Mouse (Mus musculus) CD4-positive naive resting alpha-beta T cell, adult 57 days (primary cell): ENCODE data around the gene Nr0b2. TPM values are rescaled to one million over a fixed set of nuclear protein-coding genes. Genes with fewer than 3 reads are reported as not detected.

ENCODE experiments used
- total RNA-seq: library from RNA; stranded (reverse); gene quantifications from one replicate; pipeline ENCODE4 v1.2.4, GENCODE M21; 2023

The Nr0b2 gene
- total RNA-seq = not detected

DNA sequence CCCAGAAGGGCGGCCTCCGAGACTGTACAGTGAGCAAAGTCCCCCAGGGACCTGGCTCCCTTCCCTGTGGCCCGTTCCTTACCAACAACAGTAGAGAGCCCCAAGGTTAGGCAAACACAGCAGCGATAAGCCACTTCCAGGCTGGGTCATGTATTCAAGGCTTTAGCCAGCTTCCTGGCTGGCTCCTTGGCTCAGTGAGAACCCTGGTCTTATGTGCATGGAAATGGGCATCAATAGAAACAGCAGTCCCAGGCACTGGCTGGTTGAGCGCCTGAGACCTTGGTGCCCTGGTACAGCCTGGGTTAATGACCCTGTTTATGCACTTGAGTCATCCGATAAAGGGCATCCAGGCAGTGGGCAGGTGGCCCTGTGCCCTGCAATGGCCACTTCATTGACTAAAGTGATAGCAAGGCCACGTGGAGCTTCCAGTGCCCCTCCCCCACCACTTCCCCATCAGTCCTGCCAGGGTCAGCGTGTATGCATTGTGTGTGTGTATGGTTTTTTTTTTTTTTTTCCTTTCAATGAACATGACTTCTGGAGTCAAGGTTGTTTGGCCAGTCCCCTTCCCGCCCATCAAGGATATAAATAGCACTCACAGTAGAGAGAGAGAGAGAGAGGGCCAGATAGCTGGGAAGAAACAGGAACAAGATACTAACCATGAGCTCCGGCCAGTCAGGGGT is at the start of gene Nr0b2:
TSS of gene Nr0b2 (plus strand) at position 609 of the 680 bp plus-strand sequence.

DNA sequence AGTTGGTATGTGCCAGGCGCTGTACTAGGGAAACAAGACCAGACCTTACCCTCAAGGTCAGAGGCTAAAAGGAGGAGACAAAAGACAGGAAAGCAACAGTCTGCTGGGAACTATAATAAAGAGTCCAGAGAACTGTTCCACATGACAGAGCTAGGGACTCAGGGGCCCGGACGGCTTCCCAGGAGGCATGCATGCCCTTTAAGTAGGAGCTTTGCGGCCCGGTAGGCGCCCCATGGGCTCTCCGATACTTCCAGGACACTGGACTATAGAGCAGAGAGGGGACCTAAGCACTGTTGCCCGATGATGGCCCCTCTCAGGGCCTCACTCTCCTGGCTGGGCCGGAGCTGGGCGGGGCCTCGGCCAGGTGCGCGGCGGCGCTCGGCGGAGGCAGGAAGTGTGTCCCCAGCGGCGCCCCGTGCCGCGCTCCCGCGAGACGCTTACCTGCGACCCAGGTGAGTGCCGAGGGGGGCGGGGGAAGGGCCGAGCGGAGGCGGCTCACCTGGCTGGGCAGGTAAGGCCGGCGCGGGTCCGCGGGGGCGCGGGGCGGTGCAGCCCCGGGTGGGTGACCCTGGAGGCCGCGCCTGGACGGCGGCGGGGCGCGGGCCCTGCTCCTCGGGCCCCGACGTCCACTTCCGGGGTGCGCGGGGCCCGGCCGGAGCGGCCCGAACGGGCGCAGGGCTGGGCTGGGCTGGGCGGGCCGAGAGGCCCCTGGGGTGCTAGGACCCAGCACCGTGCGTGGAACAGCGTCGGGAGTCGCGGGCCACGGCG is 34.4 kb upstream of the Nr0b2 start, which contains the start of gene Kdf1:
TSS of gene Kdf1 (plus strand) at position 363 of the 768 bp plus-strand sequence.

DNA sequence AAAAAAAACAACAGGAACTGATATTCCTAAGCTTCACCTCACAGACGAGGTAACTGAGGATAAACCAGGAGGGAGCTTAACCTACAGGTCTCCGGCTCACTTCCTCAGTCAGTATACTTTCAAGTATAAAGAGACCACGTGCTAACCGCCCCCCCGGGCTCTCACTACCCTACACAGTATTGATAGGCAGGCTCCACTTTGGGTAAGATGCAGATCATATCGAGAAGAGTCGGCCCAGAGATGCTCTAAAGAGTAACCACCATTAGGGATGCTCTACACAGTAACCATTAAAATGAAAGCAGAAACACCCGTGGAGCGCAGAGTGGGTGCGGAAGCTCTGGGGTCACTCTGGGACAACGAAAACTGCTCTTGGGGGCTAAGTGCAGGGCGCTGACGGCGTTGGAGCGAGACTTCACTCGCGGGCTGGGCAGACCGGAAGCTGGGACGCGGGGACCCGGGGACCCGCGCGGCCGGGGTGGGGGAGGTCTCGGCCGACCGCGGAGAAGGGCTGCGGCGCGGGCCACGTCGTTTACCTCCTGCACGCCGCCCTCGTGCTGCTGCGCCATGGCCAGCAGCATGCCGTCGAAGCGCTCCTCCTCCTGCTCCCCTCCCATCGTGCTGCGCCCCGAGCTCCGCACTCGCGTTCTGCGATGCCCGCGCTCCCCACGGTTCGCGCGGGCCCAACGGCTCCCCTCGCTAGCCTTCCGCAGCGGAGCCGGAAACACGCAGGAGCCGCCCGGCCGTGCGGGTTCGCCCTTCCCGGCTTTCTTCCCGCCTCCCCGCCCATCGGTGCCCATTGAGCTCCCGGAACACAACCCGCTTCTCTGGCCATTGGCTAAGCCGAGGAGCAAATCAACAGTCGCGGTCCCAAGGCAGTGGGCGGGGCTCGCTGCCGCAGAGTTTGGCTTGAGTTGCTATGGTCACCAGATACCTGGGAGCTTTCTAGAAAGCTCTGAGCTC is 7.6 kb upstream of the Nr0b2 start, which contains the start of gene Nudc:
TSS of gene Nudc (minus strand) at position 725 of the 960 bp plus-strand sequence.

DNA sequence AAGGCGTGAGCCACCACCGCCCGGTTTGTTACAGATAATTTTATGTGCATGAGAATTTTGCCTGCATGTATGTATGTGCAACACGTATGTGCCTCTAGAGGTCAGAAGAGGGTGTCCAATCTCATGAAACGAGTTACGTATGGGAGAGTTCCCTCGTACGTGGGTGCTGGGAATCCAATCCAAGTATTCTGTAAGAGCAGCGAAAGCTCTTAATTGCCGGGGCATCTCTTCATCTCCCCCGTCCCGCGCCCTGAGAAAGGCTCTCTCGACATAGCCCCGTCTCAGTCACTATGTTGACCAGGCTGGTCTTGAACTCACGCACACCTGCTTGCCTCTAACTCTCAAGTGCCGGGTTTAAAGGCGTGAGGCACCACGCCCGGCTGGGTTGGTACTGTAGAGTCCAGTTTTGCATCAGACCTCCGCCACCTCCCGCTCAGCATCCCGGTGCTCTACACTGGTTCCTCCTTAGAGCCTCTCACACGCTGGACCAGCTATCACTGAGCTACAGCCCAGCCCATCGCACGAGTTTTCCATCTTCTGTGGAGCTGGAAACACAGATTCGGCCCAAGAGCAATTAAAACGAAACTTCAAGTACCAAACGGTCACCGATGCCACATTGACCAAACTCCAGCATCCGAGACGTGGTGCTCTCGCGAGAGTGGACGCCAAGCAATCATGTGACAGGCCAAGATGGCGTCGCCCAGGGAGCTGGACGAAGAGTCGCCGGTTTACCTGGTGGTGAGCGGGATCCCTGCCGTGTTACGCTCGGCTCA is 21.1 kb downstream of the Nr0b2 start, which contains the start of gene Gpatch3:
TSS of gene Gpatch3 (plus strand) at position 676 of the 773 bp plus-strand sequence.

DNA sequence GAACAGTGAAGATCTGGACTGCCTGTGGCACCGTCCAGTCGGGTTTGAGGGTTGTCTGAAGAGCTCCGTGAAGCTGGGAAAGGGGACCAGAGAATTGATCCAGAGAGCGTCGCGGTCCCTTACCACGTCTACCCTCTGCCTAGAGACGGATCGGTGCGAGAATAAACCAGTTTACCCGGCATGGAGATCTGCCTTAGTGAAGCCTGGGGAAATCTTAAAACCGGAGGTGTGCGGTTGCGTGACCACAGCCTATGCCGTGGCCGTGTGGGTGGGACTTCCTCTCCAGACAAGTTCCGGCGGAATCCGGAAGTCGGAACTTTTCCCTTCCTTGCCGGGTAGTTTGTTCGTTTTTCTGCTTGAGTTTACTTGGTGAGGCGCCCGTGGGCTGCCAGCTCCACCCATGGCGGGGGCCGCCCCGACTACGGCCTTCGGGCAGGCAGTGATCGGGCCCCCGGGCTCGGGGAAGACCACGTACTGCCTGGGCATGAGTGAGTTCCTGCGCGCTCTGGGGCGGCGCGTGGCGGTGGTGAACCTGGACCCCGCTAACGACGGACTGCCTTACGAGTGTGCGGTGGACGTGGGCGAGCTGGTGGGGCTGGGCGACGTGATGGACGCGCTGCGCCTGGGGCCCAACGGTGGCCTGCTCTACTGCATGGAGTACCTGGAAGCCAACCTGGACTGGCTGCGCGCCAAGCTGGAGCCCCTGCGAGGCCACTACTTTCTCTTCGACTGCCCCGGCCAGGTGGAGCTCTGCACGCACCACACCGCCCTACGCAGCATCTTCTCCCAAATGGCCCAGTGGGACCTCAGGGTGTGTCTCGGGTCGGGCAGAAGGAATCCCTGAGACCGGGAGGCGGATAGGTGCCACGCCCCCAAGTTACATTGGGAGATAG is 31.1 kb downstream of the Nr0b2 start, which contains the start of gene Gpn2:
TSS of gene Gpn2 (plus strand) at position 304 of the 893 bp plus-strand sequence.

DNA sequence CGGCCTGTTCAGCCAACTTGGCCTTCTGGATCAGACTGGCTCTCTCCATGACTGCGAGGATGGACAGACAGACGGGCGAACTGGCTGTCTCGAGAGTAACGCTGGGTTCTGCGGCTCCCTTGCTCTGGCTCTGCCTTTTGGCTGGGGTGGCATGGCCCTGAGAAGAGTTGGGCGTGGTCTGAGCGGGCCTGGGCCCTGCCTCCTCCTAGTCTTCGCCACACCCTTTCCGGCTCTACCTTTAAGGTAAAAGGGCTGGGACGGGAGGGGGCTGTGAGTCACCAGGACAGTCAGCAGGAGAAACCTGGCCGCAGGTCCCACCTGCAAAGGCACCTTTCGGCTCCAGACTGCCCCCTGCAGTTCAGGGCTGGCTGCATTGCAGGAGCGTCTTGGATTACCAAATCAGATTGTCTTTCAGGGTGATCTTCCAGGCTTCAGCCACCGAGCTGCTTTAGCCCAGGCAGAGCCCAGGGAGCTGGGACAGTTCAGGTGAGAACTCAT is 48.6 kb downstream of the Nr0b2 start, which contains the start of gene Sfn:
TSS of gene Sfn (minus strand) at position 448 of the 498 bp plus-strand sequence.

Other genes with a start within 250 kb of the Nr0b2 start
- gene Wdtc1, start 199.9 kb upstream of the Nr0b2 start, total RNA-seq = 38.2 TPM
- gene Slc9a1, start 183.7 kb upstream of the Nr0b2 start, total RNA-seq = 54.1 TPM
- gene Tent5b, start 73.2 kb upstream of the Nr0b2 start, total RNA-seq = not detected
- gene Trnp1, start 54.8 kb upstream of the Nr0b2 start, total RNA-seq = 2.0 TPM
- not detected for gene Kdf1, start 34.4 kb upstream of the Nr0b2 start, total RNA-seq
- 80.9 TPM for gene Nudc, start 7.4 kb upstream of the Nr0b2 start, total RNA-seq
- gene Gpatch3, start 21.4 kb downstream of the Nr0b2 start, total RNA-seq = 28.4 TPM
- gene Gpn2, start 31.0 kb downstream of the Nr0b2 start, total RNA-seq = 18.7 TPM
- gene Sfn, start 48.8 kb downstream of the Nr0b2 start, total RNA-seq = 52.3 TPM
- gene Zdhhc18, start 96.8 kb downstream of the Nr0b2 start, total RNA-seq = 219 TPM
- 19.7 TPM for gene Pigv, start 119.3 kb downstream of the Nr0b2 start, total RNA-seq
- 332 TPM for gene Arid1a, start 203.4 kb downstream of the Nr0b2 start, total RNA-seq